Mouse (Mus musculus): ENCODE measurements around the gene Tmem234.

The Tmem234 gene

GRCm38 (mm10) chr4:129580347-129580746 is 20.1 kb upstream of the Tmem234 start:
- DNase-seq, result no peak

DNA sequence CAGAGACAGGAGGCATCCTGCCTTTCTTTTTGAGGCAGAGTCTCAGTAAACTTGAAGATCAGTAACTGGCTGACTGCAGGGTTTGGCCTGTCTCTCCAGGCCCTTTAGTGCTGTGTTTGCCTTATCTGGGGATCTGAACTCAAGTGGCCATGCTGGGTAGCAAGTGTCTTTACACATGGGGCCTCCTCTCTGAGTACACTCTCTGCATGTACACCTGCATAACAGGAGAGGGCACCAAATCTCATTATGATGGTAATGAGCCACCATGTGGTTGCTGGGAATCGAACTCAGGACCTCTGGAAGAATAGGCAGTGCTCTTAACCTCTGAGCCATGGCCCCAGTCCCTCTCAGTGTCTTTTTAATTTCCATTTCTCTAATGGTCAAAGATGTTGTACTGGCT is 18.2 kb upstream of the Tmem234 start:
- no peak for DNase-seq

GRCm38 (mm10) chr4:129584370-129584769 is 16.1 kb upstream of the Tmem234 start:
- no peak for DNase-seq

- DNase-seq, result peak; percentile 88
Observed at GRCm38 (mm10) chr4:129584884-129585608, 15.4 kb upstream of the Tmem234 start.

DNA sequence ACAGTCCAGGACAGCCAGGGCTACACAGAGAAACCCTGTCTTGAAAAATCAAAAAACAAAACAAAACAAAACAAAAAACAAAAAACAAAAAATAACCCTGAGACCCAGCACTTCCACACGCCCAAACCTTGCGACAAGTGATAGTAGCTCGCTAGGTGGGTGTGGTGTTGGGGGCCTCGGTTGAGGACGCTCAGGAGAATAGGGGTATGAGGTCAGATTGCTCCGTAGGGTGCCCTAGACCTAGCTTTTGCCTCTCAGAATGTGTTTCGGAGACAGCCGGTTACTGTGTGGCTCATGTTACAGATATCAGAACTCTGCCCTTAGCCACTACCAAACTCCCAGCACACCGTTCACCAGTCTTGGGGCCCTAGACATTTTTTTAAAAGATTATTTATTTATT is 14.7 kb upstream of the Tmem234 start:
- no peak for DNase-seq

GRCm38 (mm10) chr4:129586943-129587342 is 13.5 kb upstream of the Tmem234 start:
- DNase-seq, result no peak

- no peak for DNase-seq
Observed at GRCm38 (mm10) chr4:129588865-129589264, 11.6 kb upstream of the Tmem234 start.

- DNase-seq, result peak; percentile 90
Observed at GRCm38 (mm10) chr4:129608426-129609025, 8.1 kb downstream of the Tmem234 start.

DNA sequence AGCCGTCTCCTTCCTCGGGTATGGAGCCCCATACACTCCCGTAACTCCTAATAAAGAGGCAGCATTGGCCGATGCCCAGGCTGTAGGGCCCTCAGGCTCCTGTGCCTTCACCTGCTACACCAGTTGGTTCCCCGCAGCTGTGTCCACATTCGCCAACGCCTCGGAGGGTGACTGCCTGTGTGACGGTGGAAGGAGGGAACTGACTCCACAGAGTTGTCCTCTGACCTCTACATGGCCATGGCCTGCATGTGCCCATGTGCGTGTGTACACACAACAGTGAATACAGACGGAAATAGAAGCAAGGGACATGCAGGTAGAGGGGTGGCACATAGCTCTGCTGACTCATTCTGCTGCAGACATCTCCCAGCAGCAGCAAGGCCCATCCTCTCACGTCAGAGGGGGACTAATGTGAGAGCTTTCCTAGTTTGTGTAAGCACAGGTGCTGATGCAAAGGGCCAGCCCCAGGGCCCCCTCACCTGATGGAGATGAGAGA is 8.7 kb downstream of the Tmem234 start:
- no peak for DNase-seq

GRCm38 (mm10) chr4:129610026-129610425 is 9.6 kb downstream of the Tmem234 start:
- no peak for DNase-seq

- DNase-seq, result no peak
Observed at GRCm38 (mm10) chr4:129610472-129610871, 10.0 kb downstream of the Tmem234 start.

DNA sequence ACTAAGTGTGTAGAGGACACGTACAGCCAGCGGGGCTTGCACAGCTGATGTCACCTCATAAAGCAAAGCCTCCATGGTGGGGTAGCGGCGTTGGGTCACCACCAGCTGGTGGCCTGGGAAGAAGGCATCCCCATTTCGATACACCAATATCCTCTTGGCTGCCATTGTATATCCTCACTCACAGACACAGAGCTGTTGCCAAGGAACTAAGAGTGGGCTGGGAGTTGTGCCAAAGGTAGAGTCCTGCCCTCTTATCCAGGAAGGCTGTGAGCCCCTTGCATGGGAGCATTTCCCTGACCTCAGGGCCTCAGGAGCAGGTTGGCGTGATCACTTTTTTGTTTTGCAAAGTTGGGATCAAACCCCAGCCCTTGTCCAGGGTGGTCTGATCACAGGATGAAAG is 13.6 kb downstream of the Tmem234 start, which contains the start of gene Dcdc2b:
Gene Dcdc2b, minus strand, starts transcription at position 165 of the 400 bp plus-strand sequence.
- no peak for DNase-seq

DNA sequence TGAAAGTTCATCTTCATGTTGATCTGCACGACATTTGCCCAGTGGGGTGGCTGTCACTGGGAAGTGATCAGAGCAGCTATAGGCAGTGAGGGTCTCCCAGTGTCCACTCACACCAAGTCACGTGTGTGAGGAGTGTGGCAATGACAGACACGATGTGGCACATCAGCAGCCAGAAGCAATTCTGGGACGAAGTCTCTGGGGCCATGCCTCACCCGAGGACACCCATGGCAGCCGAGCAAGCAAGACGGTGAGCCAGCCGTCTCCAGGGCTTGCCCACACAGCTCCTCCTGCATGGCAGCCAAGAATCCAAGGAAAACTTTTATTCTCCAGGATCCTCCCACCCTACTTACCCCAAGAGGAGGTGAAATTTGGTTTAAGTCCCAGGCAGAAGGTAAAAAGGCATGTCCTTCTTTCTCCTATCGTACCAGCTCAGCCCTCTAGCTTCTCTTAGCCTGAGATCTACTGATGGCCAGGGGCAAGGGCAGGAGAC is 15.4 kb downstream of the Tmem234 start:
- no peak for DNase-seq

GRCm38 (mm10) chr4:129616631-129617030 is 16.2 kb downstream of the Tmem234 start:
- DNase-seq, result no peak

- no peak for DNase-seq
Observed at GRCm38 (mm10) chr4:129617121-129617641, 16.7 kb downstream of the Tmem234 start.

DNA sequence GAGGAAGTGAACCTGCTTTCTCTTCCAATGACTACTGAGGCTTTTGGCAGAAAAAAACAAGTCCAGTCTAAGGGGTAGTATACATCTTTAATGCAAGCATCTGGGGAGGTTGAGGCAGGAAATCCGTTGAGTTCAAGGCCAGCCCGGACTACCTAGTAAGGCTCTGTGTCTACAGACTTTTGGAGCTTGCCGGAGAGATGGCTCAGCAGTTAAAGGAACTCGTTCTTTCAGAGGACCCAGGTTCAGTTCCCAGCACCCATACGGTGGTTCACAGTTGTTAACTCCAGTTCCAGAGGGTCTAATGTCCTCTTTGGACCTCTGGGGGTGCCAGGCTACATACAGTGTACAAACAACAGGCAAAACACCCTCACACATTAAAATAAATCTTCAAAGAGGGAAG is 17.6 kb downstream of the Tmem234 start:
- no peak for DNase-seq

DNA sequence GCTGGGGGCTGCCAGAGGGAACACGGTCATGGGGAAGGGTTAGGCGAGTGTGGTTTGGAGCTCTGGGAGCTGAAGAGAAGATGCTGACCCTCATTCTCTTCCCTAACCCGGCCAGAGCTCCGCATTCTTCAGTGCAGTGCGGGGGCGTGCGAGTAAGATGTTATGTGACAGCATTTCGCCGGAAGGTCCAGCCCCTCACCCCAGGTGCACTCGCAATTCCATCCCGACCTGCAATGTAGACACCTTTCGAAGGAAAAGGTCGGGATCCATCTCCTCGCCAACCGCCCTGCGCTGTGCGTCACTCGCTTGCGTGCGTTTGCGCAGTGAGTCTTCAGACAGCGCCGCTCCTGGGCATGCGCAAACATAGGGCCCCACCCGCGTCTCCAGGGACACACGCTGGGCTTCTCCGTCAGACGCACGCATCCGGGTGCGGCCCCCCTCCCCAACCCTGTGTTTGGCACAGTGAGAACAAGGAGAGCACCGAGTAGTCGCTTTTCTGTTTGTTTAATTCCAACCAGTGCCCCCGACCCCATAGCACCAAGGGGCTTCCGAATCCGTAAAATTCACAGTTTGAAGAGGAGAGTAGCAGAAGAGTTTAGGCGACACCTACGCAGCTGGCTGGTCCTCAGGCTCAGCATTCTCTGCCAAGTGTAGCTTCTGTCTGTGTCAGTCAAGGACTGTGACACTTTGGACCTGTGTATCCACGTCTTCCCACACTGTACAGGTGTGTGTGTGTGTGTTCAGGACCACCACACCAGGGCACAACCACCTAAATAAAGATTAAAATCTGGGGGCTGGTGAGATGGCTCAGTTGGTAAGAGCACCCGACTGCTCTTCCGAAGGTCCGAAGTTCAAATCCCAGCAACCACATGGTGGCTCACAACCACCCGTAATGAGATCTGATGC is 18.6 kb downstream of the Tmem234 start, which contains the start of gene Iqcc:
Gene Iqcc, minus strand, starts transcription at position 314 of the 906 bp plus-strand sequence.
- peak; percentile 95 for DNase-seq

GRCm38 (mm10) chr4:129620419-129621282 is 20.2 kb downstream of the Tmem234 start:
- no peak for DNase-seq

- no peak for DNase-seq
Observed at GRCm38 (mm10) chr4:129621283-129621841, 20.9 kb downstream of the Tmem234 start.

GRCm38 (mm10) chr4:129622120-129622802 is 21.8 kb downstream of the Tmem234 start:
- DNase-seq, result no peak
